Mouse (Mus musculus) stomach, embryonic 16.5 days (tissue): ENCODE data around the gene Gm20441. TPM values are rescaled to one million over a fixed set of nuclear protein-coding genes. Genes with fewer than 3 reads are reported as not detected.

Experiments
- ATAC-seq: fragments of 200-750 bp; cut with Nextera tagmentation; 2 replicates; pipeline ENCODE4 v1.8.0; 2017; ENCODE audit warnings: moderate number of reproducible peaks, moderate TSS enrichment; ENCODE audit not compliant: insufficient read depth, low FRiP score
- H3K27ac ChIP-seq: fragments of 300-500 bp; sonication (generic); 2 replicates; pipeline ENCODE4 v1.5.1; 2014; ENCODE audit warnings: low read length
- H3K27me3 ChIP-seq: fragments of 300-500 bp; sonication (generic); 2 replicates; pipeline ENCODE4 v1.6.1; 2014; ENCODE audit warnings: low read length, control low read depth, mixed read lengths; ENCODE audit not compliant: control insufficient read depth, insufficient read depth
- H3K36me3 ChIP-seq: fragments of 300-500 bp; sonication (generic); 2 replicates; pipeline ENCODE4 v1.6.1; 2014; ENCODE audit warnings: low read length; ENCODE audit not compliant: control insufficient read depth, insufficient read depth
- H3K4me1 ChIP-seq: fragments of 300-500 bp; sonication (generic); 2 replicates; pipeline ENCODE4 v1.6.1; 2014; ENCODE audit warnings: low read length, control low read depth, mixed read lengths; ENCODE audit not compliant: control insufficient read depth, insufficient read depth
- H3K4me2 ChIP-seq: fragments of 300-500 bp; sonication (generic); 2 replicates; pipeline ENCODE4 v1.6.1; 2014; ENCODE audit warnings: low read depth, low read length, mixed read lengths
- H3K4me3 ChIP-seq: fragments of 300-500 bp; sonication (generic); replicated peaks from 2 replicates; pipeline ENCODE4 v1.5.1; 2014; ENCODE audit warnings: mild to moderate bottlenecking, low read length
- H3K9ac ChIP-seq: fragments of 300-500 bp; sonication (generic); 2 replicates; pipeline ENCODE4 v1.6.1; 2014; ENCODE audit warnings: low read length
- H3K9me3 ChIP-seq: fragments of 300-500 bp; sonication (generic); replicated peaks from 2 replicates; pipeline ENCODE4 v1.6.1; 2016; ENCODE audit warnings: low read length, control low read depth; ENCODE audit not compliant: control insufficient read depth
- WGBS: fragments of 180-500 bp; shearing (Covaris S2); extraction: QIAGEN DNeasy Blood & Tissue Kit; methylation state at CpG from one replicate; pipeline ENCODE4 v1.1.7; 2014; 5-methylcytosine and 5-hydroxymethylcytosine counted together
- polyA plus RNA-seq: library from polyadenylated mRNA; unstranded; fragments of >200 nt; fragmentation: Nextera tagmentation; extraction: Ambion mirVana; gene quantifications from 2 replicates; pipeline ENCODE4 v1.2.1, GENCODE M21; 2015

The Gm20441 gene
- polyA plus RNA-seq, 1 experiment from 2014 or later, result not detected

GRCm38 (mm10) chr10:75744017-75744416 lies 36.7 kb downstream of the Gm20441 start:
- H3K9ac ChIP-seq, result no peak overlapping the region
- H3K9me3 ChIP-seq, result no peaks in the 10 kb centered on the region
- H3K27me3 ChIP-seq, result no peaks in the 10 kb centered on the region
- peaks cover 15% of the 10 kb centered on the region; the same call in 1 of the 2 replicates for H3K36me3 ChIP-seq
- H3K4me1 ChIP-seq, result no peaks in the 10 kb centered on the region
- H3K4me3 ChIP-seq, result no peak overlapping the region
- no peak overlapping the region for H3K4me2 ChIP-seq
- no peak overlapping the region for H3K27ac ChIP-seq
- WGBS, result 38% methylated on average over 3 of the region's 3 CpGs
- ATAC-seq, result peak; percentile 84

GRCm38 (mm10) chr10:75743369-75743768 lies 37.4 kb downstream of the Gm20441 start:
- H3K4me1 ChIP-seq, result no peaks in the 10 kb centered on the region
- no peak for ATAC-seq
- H3K27ac ChIP-seq, result no peak overlapping the region
- H3K36me3 ChIP-seq, result peaks cover 15% of the 10 kb centered on the region; the same call in 1 of the 2 replicates
- no peak overlapping the region for H3K4me3 ChIP-seq
- no peak overlapping the region for H3K9ac ChIP-seq
- WGBS, result 93% methylated on average over 12 of the region's 12 CpGs
- no peak overlapping the region for H3K4me2 ChIP-seq
- no peaks in the 10 kb centered on the region for H3K27me3 ChIP-seq
- no peaks in the 10 kb centered on the region for H3K9me3 ChIP-seq

- WGBS, result 93% methylated on average over 3 of the region's 3 CpGs
- Histone ChIP-seq H3K27me3 (no peaks in the 10 kb centered on the region), H3K4me3 (no peak overlapping the region), H3K9ac (no peak overlapping the region), H3K27ac (no peak overlapping the region), H3K4me2 (no peak overlapping the region), H3K36me3 (peaks cover 4% of the 10 kb centered on the region; the same call in 1 of the 2 replicates), H3K9me3 (no peaks in the 10 kb centered on the region), H3K4me1 (no peaks in the 10 kb centered on the region)
- ATAC-seq, result no peak
These were observed 39.9 kb downstream of the Gm20441 start for GRCm38 (mm10) chr10:75740866-75741265.

- Histone ChIP-seq H3K9ac (no peak overlapping the region), H3K4me1 (no peaks in the 10 kb centered on the region), H3K27me3 (no peaks in the 10 kb centered on the region), H3K27ac (no peak overlapping the region), H3K9me3 (no peaks in the 10 kb centered on the region), H3K4me2 (no peak overlapping the region), H3K36me3 (peaks cover 9% of the 10 kb centered on the region; the same call in 1 of the 2 replicates), H3K4me3 (no peak overlapping the region)
- ATAC-seq, result no peak
- 93% methylated on average over 7 of the region's 7 CpGs for WGBS
These were observed 55.3 kb downstream of the Gm20441 start for GRCm38 (mm10) chr10:75725449-75725848.

Other genes with a start within 250 kb of the Gm20441 start
- 1.2 and 2.0 TPM in 2 replicates for gene Lrrc75b, start 220.6 kb downstream of the Gm20441 start, polyA plus RNA-seq
- gene Ggt1, start 219.3 kb downstream of the Gm20441 start, polyA plus RNA-seq, result 35.1 and 35.4 TPM in 2 replicates
- 4.3 and 6.5 TPM in 2 replicates for gene Ggt5, start 191.6 kb downstream of the Gm20441 start, polyA plus RNA-seq
- gene Susd2, start 136.9 kb downstream of the Gm20441 start, polyA plus RNA-seq, result 16.1 and 18.6 TPM in 2 replicates
- 29.3 and 34.0 TPM in 2 replicates for gene Cabin1, start 16.6 kb downstream of the Gm20441 start, polyA plus RNA-seq
- gene Ddt, start 7.5 kb downstream of the Gm20441 start, polyA plus RNA-seq, result 57.1 and 72.9 TPM in 2 replicates
- gene Gstt3, start 460 bp upstream of the Gm20441 start, polyA plus RNA-seq, result 50.2 and 55.5 TPM in 2 replicates
- gene Gstt1, start 17.6 kb upstream of the Gm20441 start, polyA plus RNA-seq, result 20.6 and 20.8 TPM in 2 replicates
- gene Gstt4, start 41.6 kb upstream of the Gm20441 start, polyA plus RNA-seq, result not detected in 2 replicates
- gene Gstt2, start 56.5 kb upstream of the Gm20441 start, polyA plus RNA-seq, result 64.8 and 76.9 TPM in 2 replicates
- gene Mif, start 79.3 kb upstream of the Gm20441 start, polyA plus RNA-seq, result 1,459 and 1,538 TPM in 2 replicates
- gene Derl3, start 112.5 kb upstream of the Gm20441 start, polyA plus RNA-seq, result 9.6 and 11.9 TPM in 2 replicates
- 159 and 162 TPM in 2 replicates for gene Smarcb1, start 140.7 kb upstream of the Gm20441 start, polyA plus RNA-seq
- 83.6 and 97.1 TPM in 2 replicates for gene Chchd10, start 152.2 kb upstream of the Gm20441 start, polyA plus RNA-seq
- gene Mmp11, start 155.5 kb upstream of the Gm20441 start, polyA plus RNA-seq, result 33.8 and 39.1 TPM in 2 replicates
- gene Gm867, start 159.7 kb upstream of the Gm20441 start, polyA plus RNA-seq, result 0.75 and 1.0 TPM in 2 replicates
- 1.9 and 2.1 TPM in 2 replicates for gene Vpreb3, start 162.1 kb upstream of the Gm20441 start, polyA plus RNA-seq
- not detected in 2 replicates for gene Gm5134, start 173.6 kb upstream of the Gm20441 start, polyA plus RNA-seq